In the genomic region with DNA sequence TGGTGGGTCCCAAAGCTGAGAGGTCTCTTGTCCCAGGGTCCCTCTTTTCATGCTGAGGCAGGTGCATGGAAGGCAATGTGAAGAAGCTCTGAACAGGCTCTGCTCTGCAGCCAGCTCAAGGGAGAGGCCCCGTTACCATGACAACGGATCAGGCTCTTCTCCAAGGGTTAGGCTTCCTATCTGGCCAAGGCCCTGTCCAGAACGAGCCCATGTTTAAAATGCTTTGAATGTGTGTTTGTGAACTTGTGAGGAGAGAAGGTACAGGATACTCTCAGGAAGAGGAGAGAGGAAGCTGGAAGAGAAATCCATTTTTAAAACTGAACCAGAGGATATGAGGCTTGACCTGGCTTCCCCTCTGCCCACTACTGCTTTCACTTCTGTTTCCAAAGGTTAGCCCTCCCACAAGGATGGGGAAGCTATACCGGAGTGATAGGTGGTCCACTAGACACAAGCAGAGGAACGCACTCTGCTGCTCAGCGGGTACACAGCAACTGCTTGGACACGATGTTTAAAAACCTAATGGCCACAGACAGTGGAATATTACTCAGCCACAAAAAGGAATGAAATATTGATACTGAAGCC, we compare ENCODE assay signal across 8 mouse cellular contexts.
DNase-seq lines count a peak whose midpoint lies in the region.

No protein-coding gene starts in this region.

- DNase-seq in embryo, embryonic 10 days (ENCODE audit: low spot score): peak; percentile 71
- no peak for DNase-seq in embryo, embryonic 9.5 days (ENCODE audit: extremely low spot score)
- DNase-seq in ovary, adult 18-20 months (ENCODE audit: low spot score): peak; percentile 65
- DNase-seq in ovary, postnatal 14 days (ENCODE audit: low spot score): no peak
- peak; percentile 49 to 53 for DNase-seq in heart, postnatal 14 days
- peak; percentile 45 for DNase-seq in retina, postnatal 1 day
- no peak for DNase-seq in left cerebral cortex, postnatal 14 days (ENCODE audit: low spot score in 2 of 2)
- DNase-seq in thymus, postnatal 0 days (ENCODE audit: low spot score): no peak

- intact Hi-C loops in heart, postnatal 14 days (cut with DNase I): loop anchor here (5.0 kb wide), 1 partner anchor 133 kb away; a partner anchor contains a TSS
- intact Hi-C loops in left cerebral cortex, postnatal 14 days (cut with DNase I): no loop called here

Comparison
In these comparisons a context has a peak if more than half of its experiments do, and no peak if none do; other contexts are left out.
1. DNase-seq: peak in embryo, embryonic 10 days (single experiment), ovary, adult 18-20 months (single experiment), heart, postnatal 14 days (2 of 2) and retina, postnatal 1 day (single experiment); none in embryo, embryonic 9.5 days (single experiment), ovary, postnatal 14 days (single experiment), left cerebral cortex, postnatal 14 days (0 of 2) and thymus, postnatal 0 days (single experiment).